Mouse (Mus musculus) intestine, embryonic 16.5 days (tissue): ENCODE measurements around the gene Ccdc167. TPM values are rescaled to one million over a fixed set of nuclear protein-coding genes. Genes with fewer than 3 reads are reported as not detected.
A peak's percentile ranks its signal among the peaks of the same experiment; 100 is the strongest.

Source experiments
- ATAC-seq: fragments of 200-750 bp; cut with Nextera tagmentation; 2 replicates; pipeline ENCODE4 v1.8.0; 2017; ENCODE audit warnings: moderate TSS enrichment, moderate library complexity
- H3K27ac ChIP-seq: fragments of 300-500 bp; sonication (generic); 2 replicates; pipeline ENCODE4 v1.5.1; 2014; ENCODE audit warnings: mild to moderate bottlenecking, low read length
- H3K27me3 ChIP-seq: fragments of 300-500 bp; sonication (generic); replicated peaks from 2 replicates; pipeline ENCODE4 v1.6.1; 2014; ENCODE audit warnings: low read length, control low read depth, mixed read lengths; ENCODE audit not compliant: control insufficient read depth, insufficient read depth
- H3K36me3 ChIP-seq: fragments of 300-500 bp; sonication (generic); 2 replicates; pipeline ENCODE4 v1.6.1; 2014; ENCODE audit warnings: low read length, control low read depth; ENCODE audit not compliant: control insufficient read depth, insufficient read depth
- H3K4me1 ChIP-seq: fragments of 300-500 bp; sonication (generic); 2 replicates; pipeline ENCODE4 v1.6.1; 2014; ENCODE audit warnings: low read length, control low read depth, mixed read lengths; ENCODE audit not compliant: control insufficient read depth, insufficient read depth
- H3K4me2 ChIP-seq: fragments of 300-500 bp; sonication (generic); 2 replicates; pipeline ENCODE4 v1.6.1; 2014; ENCODE audit warnings: low read depth, low read length, control low read depth
- H3K4me3 ChIP-seq: fragments of 300-500 bp; sonication (generic); 2 replicates; pipeline ENCODE4 v1.5.1; 2014; ENCODE audit warnings: mild to moderate bottlenecking, low read length
- H3K9ac ChIP-seq: fragments of 300-500 bp; sonication (generic); 2 replicates; pipeline ENCODE4 v1.6.1; 2014; ENCODE audit warnings: low read depth, low read length
- H3K9me3 ChIP-seq: fragments of 300-500 bp; sonication (generic); 2 replicates; pipeline ENCODE4 v1.6.1; 2016; ENCODE audit warnings: low read length, control low read depth; ENCODE audit not compliant: control insufficient read depth
- WGBS: fragments of 180-500 bp; shearing (Covaris S2); extraction: QIAGEN DNeasy Blood & Tissue Kit; methylation state at CpG from one replicate; pipeline ENCODE4 v1.1.7; 2014; 5-methylcytosine and 5-hydroxymethylcytosine counted together
- polyA plus RNA-seq: library from polyadenylated mRNA; unstranded; fragments of >200 nt; fragmentation: Nextera tagmentation; extraction: Ambion mirVana; gene quantifications from 2 replicates; pipeline ENCODE4 v1.2.1, GENCODE M21; 2015

Gene Ccdc167
- polyA plus RNA-seq, 1 experiment from 2014 or later, result 10.2 TPM

DNA sequence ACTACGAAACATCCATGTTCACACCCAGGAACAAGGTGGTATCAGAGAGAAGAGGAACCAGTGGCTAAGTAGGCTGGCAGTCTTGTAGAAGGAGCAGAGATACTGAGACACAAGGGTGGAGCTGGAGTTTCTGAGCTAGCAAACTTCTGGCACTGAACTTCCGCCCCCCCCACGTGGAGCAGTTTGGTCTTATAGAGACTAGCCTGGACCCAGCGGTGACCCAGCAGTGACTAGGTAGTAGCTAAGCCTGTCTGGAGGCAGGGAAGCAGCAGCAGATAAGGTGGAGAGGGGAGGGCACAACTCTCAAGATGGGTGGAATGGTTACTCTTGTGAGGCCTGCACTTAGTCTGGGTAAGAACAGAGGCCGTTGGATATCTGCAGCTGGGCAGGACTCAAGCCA, 8.1 kb downstream of the Ccdc167 start:
- no peak for ATAC-seq
- H3K36me3 ChIP-seq, result no peaks in the 10 kb centered on the region
- WGBS, result 78% methylated on average over 5 of the region's 5 CpGs

GRCm38 (mm10) chr17:29706981-29707545, 9.8 kb downstream of the Ccdc167 start:
- no peak overlapping the region for H3K4me3 ChIP-seq
- no peaks in the 10 kb centered on the region for H3K27me3 ChIP-seq
- H3K9me3 ChIP-seq, result no peaks in the 10 kb centered on the region
- no peaks in the 10 kb centered on the region for H3K36me3 ChIP-seq
- no peak overlapping the region for H3K27ac ChIP-seq
- WGBS, result 65% methylated on average over 5 of the region's 5 CpGs
- no peak overlapping the region for H3K4me2 ChIP-seq
- H3K4me1 ChIP-seq, result peaks cover 2% of the 10 kb centered on the region; the same call in 1 of the 2 replicates
- H3K9ac ChIP-seq, result no peak overlapping the region
- no peak for ATAC-seq

More for the DNA sequence above, 8.1 kb downstream of the Ccdc167 start:
- Histone ChIP-seq H3K4me2 (no peak overlapping the region), H3K4me3 (no peak overlapping the region), H3K27ac (no peak overlapping the region), H3K9me3 (no peaks in the 10 kb centered on the region), H3K9ac (no peak overlapping the region), H3K4me1 (peaks cover 6% of the 10 kb centered on the region), H3K27me3 (no peaks in the 10 kb centered on the region)

- no peak for ATAC-seq
- Histone ChIP-seq H3K36me3 (peaks cover 1% of the 10 kb centered on the region; the same call in 1 of the 2 replicates), H3K9ac (no peak overlapping the region), H3K27ac (no peak overlapping the region; the same call in 1 of the 2 replicates), H3K9me3 (no peaks in the 10 kb centered on the region), H3K4me1 (no peaks in the 10 kb centered on the region; the same call in 1 of the 2 replicates), H3K4me3 (no peak overlapping the region), H3K4me2 (no peak overlapping the region), H3K27me3 (no peaks in the 10 kb centered on the region)
- WGBS, result 69% methylated on average over 5 of the region's 5 CpGs
Observed at GRCm38 (mm10) chr17:29705881-29706280, 11.0 kb downstream of the Ccdc167 start.

DNA sequence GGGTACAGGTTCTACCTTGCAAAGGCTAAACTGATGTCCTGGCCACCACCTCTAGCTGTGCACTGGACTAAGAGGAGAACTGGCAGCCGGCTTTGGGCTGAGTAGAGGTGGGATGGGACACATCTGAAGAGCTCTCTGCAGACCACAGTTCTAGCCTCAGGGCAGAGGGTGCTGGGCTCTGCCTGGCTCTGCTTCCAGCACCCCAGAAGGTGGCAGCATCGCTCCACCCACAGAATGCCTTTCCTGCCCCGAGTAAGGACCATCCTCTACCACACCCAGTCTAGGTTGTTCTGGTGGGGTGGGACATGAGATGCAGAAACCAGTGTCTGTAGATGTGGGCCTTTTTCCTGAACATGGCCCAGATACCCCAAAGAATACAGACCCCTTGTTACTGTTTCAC, 12.1 kb downstream of the Ccdc167 start:
- Histone ChIP-seq H3K4me1 (no peaks in the 10 kb centered on the region), H3K27ac (no peak overlapping the region), H3K27me3 (no peaks in the 10 kb centered on the region), H3K4me2 (no peak overlapping the region), H3K4me3 (no peak overlapping the region), H3K9ac (no peak overlapping the region), H3K36me3 (peaks cover 7% of the 10 kb centered on the region), H3K9me3 (no peaks in the 10 kb centered on the region)
- 46% methylated on average over 3 of the region's 3 CpGs for WGBS
- ATAC-seq, result 0 out of 2 replicates have a peak, but pooled peaks have one; percentile 58

- Histone ChIP-seq H3K27ac (no peak overlapping the region), H3K4me1 (no peaks in the 10 kb centered on the region), H3K9ac (no peak overlapping the region), H3K9me3 (no peaks in the 10 kb centered on the region), H3K4me2 (no peak overlapping the region), H3K36me3 (peaks cover 9% of the 10 kb centered on the region), H3K27me3 (no peaks in the 10 kb centered on the region), H3K4me3 (no peak overlapping the region)
- no peak for ATAC-seq
- WGBS, result 71% methylated on average over 4 of the region's 4 CpGs
Observed at GRCm38 (mm10) chr17:29702938-29703710, 13.7 kb downstream of the Ccdc167 start.

DNA sequence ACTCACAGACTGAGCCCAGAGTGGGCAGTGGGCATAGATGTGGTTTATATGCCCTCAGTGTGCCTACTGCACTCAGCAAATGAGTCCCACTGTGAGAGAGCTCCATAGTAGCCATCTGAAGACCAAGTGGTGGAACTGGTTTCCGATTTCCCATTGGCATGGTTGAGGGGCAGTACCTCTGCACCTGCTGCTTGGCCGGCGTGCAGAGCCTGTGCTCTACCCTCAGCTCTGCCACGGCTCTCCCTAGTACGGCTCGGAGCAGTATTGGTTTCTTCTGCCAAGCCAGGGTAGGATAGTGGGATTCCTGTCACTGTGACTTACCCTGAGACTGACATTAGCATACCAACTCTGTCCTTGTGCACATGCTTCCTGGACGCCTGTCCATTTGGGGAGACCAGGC, 16.3 kb downstream of the Ccdc167 start:
- peaks cover 10% of the 10 kb centered on the region for H3K36me3 ChIP-seq
- H3K9me3 ChIP-seq, result no peaks in the 10 kb centered on the region
- no peak overlapping the region for H3K9ac ChIP-seq
- H3K27me3 ChIP-seq, result no peaks in the 10 kb centered on the region
- no peaks in the 10 kb centered on the region for H3K4me1 ChIP-seq
- no peak for ATAC-seq
- H3K27ac ChIP-seq, result no peak overlapping the region
- H3K4me2 ChIP-seq, result no peak overlapping the region
- WGBS, result 92% methylated on average over 7 of the region's 7 CpGs
- no peak overlapping the region for H3K4me3 ChIP-seq

GRCm38 (mm10) chr17:29698421-29698820, 18.4 kb downstream of the Ccdc167 start:
- no peak for ATAC-seq
- H3K4me3 ChIP-seq, result no peak overlapping the region
- WGBS, result 85% methylated on average over 6 of the region's 6 CpGs
- no peak overlapping the region for H3K4me2 ChIP-seq
- no peaks in the 10 kb centered on the region for H3K9me3 ChIP-seq
- H3K27ac ChIP-seq, result no peak overlapping the region
- H3K36me3 ChIP-seq, result peaks cover 17% of the 10 kb centered on the region
- no peaks in the 10 kb centered on the region for H3K27me3 ChIP-seq
- H3K9ac ChIP-seq, result no peak overlapping the region
- no peaks in the 10 kb centered on the region for H3K4me1 ChIP-seq

- Histone ChIP-seq H3K9me3 (no peaks in the 10 kb centered on the region), H3K4me1 (no peaks in the 10 kb centered on the region), H3K9ac (no peak overlapping the region), H3K4me2 (no peak overlapping the region), H3K27me3 (no peaks in the 10 kb centered on the region), H3K36me3 (peaks cover 17% of the 10 kb centered on the region), H3K27ac (no peak overlapping the region), H3K4me3 (no peak overlapping the region)
- no peak for ATAC-seq
- WGBS, result 95% methylated on average over 8 of the region's 8 CpGs
Observed at GRCm38 (mm10) chr17:29696940-29697339, 19.9 kb downstream of the Ccdc167 start.

- H3K36me3 ChIP-seq, result peaks cover 19% of the 10 kb centered on the region
- no peaks in the 10 kb centered on the region for H3K9me3 ChIP-seq
- H3K27ac ChIP-seq, result no peak overlapping the region
- no peak overlapping the region for H3K4me3 ChIP-seq
- no peak overlapping the region for H3K9ac ChIP-seq
- no peaks in the 10 kb centered on the region for H3K27me3 ChIP-seq
- no peak overlapping the region for H3K4me2 ChIP-seq
- no peaks in the 10 kb centered on the region for H3K4me1 ChIP-seq
- ATAC-seq, result no peak
- 70% methylated on average over 4 of the region's 4 CpGs for WGBS
Observed at GRCm38 (mm10) chr17:29694516-29694915, 22.3 kb downstream of the Ccdc167 start.
